Mouse (Mus musculus): ENCODE results near the gene Ebf1. TPM values are rescaled to one million over a fixed set of nuclear protein-coding genes. Genes with fewer than 3 reads are reported as not detected.

Gene Ebf1
- polyA plus RNA-seq, 1 experiment from 2014 or later: 13.3 TPM

DNA sequence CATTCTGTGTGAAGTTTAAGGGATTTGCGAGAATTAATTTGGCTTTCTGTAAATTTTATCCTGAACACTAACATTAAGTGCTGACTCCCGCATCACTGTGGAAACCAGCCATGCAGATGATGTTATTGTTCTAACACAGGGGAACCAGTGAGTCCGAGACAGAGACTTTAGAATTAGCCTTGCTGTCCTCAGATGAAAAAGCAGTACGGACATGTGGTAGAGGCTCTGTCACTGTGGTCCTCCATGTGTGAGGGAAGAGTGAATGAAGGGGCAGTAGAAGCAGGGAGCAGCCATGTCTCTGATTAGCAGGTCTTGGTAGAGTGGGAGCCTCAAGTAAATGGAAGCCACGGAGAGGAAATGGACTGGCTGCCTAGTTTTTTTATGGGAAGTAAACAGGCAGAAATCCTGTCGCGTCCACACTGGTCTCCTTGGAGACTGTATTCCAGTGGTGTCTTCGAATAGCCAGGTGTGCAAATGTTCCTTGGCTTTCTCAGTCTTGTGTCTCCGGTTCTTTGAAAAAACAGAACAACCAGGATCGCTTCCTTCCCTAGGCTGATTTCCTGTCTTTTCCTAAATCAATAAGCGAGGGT lies 84.2 kb downstream of the Ebf1 start:
- WGBS: 57% methylated on average over 11 of the region's 11 CpGs
- ATAC-seq (ENCODE audit: insufficient number of reproducible peaks, insufficient read depth, low FRiP score, low read depth): no peak
- Histone ChIP-seq H3K4me1 (ENCODE audit: control insufficient read depth, insufficient read depth, low read length) (0 out of 2 replicates have a peak, but pooled peaks cover 10% of the 10 kb centered on the region), H3K4me2 (replicated peaks; ENCODE audit: low read depth, low read length) (no peak overlapping the region), H3K9ac (replicated peaks; ENCODE audit: low read depth, low read length) (no peak overlapping the region), H3K27me3 (ENCODE audit: control insufficient read depth, insufficient read depth, low read length) (no peaks in the 10 kb centered on the region), H3K36me3 (ENCODE audit: control insufficient read depth, insufficient read depth, low read length) (no peaks in the 10 kb centered on the region), H3K27ac (ENCODE audit: low read length) (no peak overlapping the region), H3K4me3 (ENCODE audit: low read depth, low read length) (no peak overlapping the region), H3K9me3 (ENCODE audit: control insufficient read depth, low read depth, low read length) (no peaks in the 10 kb centered on the region)

DNA sequence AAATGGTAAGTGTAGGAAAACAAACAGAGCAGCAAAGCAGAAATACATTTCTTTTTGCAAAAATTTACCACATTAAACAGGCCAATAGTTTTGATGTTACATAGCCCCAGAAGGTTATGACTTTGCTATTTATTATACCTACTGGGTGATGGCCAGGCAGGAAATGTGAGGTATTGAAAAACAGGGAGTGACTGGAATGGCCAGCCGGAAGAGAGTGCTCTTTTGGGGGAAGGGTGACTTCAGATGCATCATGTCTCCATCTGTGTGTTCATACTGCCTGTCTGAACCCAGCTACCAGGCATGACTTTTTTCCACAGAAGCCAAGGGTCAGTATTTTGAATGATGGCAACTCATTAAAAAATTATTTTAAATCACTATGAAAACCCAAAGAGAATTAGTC lies 84.7 kb downstream of the Ebf1 start:
- Histone ChIP-seq H3K36me3 (ENCODE audit: control insufficient read depth, insufficient read depth, low read length) (no peaks in the 10 kb centered on the region), H3K4me2 (replicated peaks; ENCODE audit: low read depth, low read length) (no peak overlapping the region), H3K27me3 (ENCODE audit: control insufficient read depth, insufficient read depth, low read length) (no peaks in the 10 kb centered on the region), H3K9me3 (ENCODE audit: control insufficient read depth, low read depth, low read length) (no peaks in the 10 kb centered on the region), H3K27ac (ENCODE audit: low read length) (no peak overlapping the region), H3K4me1 (ENCODE audit: control insufficient read depth, insufficient read depth, low read length) (0 out of 2 replicates have a peak, but pooled peaks cover 7% of the 10 kb centered on the region), H3K9ac (replicated peaks; ENCODE audit: low read depth, low read length) (no peak overlapping the region), H3K4me3 (ENCODE audit: low read depth, low read length) (no peak overlapping the region)
- no peak for ATAC-seq (ENCODE audit: insufficient number of reproducible peaks, insufficient read depth, low FRiP score, low read depth)
- WGBS: 52% methylated on average over 1 of the region's 1 CpGs

DNA sequence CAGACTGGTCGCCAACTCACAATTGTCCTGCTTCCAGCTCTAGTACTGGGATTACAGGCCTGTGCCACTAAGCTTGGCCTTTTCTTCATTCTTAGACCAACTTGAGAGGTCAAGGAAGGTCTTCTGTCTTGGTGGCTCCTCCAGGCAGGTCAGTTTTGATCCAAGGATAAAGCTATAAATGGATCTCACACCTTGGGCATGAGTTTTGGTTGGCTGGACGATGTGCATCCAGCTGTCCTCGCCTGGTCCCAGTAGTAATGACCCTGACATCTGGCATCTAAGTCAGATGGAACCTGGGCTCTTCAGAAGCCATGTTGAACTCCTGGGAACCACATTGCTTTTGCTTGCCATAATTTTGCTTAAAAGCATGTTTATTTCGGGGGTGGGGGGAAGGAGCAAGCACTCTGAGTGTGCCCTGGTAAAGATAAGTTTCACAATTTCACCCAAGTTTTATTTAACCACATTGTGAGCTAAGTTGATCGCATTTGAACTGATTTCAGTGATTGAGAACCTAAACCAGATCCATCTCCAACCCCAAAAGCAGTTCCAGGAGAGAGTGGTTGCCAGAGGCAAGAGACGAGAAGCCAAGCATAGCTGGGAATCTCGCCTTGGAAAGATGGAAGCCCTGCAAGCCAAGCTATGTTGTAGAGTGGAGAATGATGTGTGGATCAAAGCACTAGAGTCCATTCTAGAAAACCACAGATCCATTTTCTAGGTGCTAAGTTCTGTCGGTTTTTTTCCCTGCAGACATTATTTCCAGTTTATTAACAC lies 85.8 kb downstream of the Ebf1 start:
- peaks cover 11% of the 10 kb centered on the region; the same call in 1 of the 2 replicates for H3K4me1 ChIP-seq (ENCODE audit: control insufficient read depth, insufficient read depth, low read length)
- no peak overlapping the region for H3K4me2 ChIP-seq (replicated peaks; ENCODE audit: low read depth, low read length)
- ATAC-seq (ENCODE audit: insufficient number of reproducible peaks, insufficient read depth, low FRiP score, low read depth): no peak
- no peak overlapping the region for H3K4me3 ChIP-seq (ENCODE audit: low read depth, low read length)
- no peak overlapping the region for H3K27ac ChIP-seq (ENCODE audit: low read length)
- WGBS: 91% methylated on average over 8 of the region's 8 CpGs
- H3K9ac ChIP-seq (replicated peaks; ENCODE audit: low read depth, low read length): no peak overlapping the region
- no peaks in the 10 kb centered on the region for H3K9me3 ChIP-seq (ENCODE audit: control insufficient read depth, low read depth, low read length)
- H3K27me3 ChIP-seq (ENCODE audit: control insufficient read depth, insufficient read depth, low read length): no peaks in the 10 kb centered on the region
- H3K36me3 ChIP-seq (ENCODE audit: control insufficient read depth, insufficient read depth, low read length): no peaks in the 10 kb centered on the region

DNA sequence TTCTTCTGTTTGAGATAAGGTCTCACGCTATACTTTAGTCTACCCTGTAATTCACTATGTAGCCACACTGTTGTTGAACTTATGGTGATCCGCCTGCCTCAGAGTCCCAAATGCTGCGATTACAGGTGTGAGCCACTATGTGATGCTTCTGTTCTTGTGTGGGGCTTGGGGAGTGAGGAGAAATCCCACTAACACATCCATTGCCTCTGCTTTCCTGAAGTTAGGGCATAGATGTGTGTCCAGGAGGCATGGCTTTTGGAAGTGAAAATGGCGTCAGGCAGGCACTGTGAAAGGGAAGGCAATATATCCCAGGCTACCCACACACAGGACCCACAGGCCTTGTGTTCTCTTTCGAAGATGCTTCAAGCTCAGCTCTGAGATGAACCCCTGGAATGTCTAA lies 86.8 kb downstream of the Ebf1 start:
- no peak overlapping the region for H3K4me3 ChIP-seq (ENCODE audit: low read depth, low read length)
- H3K9ac ChIP-seq (replicated peaks; ENCODE audit: low read depth, low read length): no peak overlapping the region
- H3K36me3 ChIP-seq (ENCODE audit: control insufficient read depth, insufficient read depth, low read length): no peaks in the 10 kb centered on the region
- peaks cover 12% of the 10 kb centered on the region; the same call in 1 of the 2 replicates for H3K4me1 ChIP-seq (ENCODE audit: control insufficient read depth, insufficient read depth, low read length)
- no peak overlapping the region for H3K4me2 ChIP-seq (replicated peaks; ENCODE audit: low read depth, low read length)
- no peak for ATAC-seq (ENCODE audit: insufficient number of reproducible peaks, insufficient read depth, low FRiP score, low read depth)
- H3K27ac ChIP-seq (ENCODE audit: low read length): no peak overlapping the region
- H3K27me3 ChIP-seq (ENCODE audit: control insufficient read depth, insufficient read depth, low read length): no peaks in the 10 kb centered on the region
- no peaks in the 10 kb centered on the region for H3K9me3 ChIP-seq (ENCODE audit: control insufficient read depth, low read depth, low read length)
- WGBS: 95% methylated on average over 5 of the region's 5 CpGs

DNA sequence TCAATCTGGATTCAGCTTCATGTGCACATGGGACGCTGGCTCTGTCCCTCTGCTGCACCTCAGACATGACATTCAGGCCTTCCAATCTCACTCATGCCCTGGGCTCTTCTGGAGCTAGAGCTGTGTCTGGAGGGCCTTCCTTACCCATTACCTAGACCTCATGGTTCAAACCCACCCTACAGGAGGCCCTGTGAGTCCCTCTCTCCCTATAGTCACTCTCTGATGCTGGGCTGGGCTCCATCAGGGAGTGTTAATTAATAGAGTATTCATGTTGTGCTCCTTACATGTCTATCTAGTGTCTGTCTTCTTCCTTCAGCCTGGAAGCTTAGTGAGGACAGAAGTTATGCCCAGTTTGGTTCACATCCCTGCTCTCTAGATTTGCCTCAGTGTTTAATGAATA lies 88.7 kb downstream of the Ebf1 start:
- Histone ChIP-seq H3K9ac (replicated peaks; ENCODE audit: low read depth, low read length) (no peak overlapping the region), H3K9me3 (ENCODE audit: control insufficient read depth, low read depth, low read length) (no peaks in the 10 kb centered on the region), H3K4me2 (replicated peaks; ENCODE audit: low read depth, low read length) (no peak overlapping the region), H3K4me3 (ENCODE audit: low read depth, low read length) (no peak overlapping the region), H3K36me3 (ENCODE audit: control insufficient read depth, insufficient read depth, low read length) (no peaks in the 10 kb centered on the region), H3K4me1 (ENCODE audit: control insufficient read depth, insufficient read depth, low read length) (peaks cover 7% of the 10 kb centered on the region; the same call in 1 of the 2 replicates), H3K27me3 (ENCODE audit: control insufficient read depth, insufficient read depth, low read length) (no peaks in the 10 kb centered on the region), H3K27ac (ENCODE audit: low read length) (no peak overlapping the region)
- no peak for ATAC-seq (ENCODE audit: insufficient number of reproducible peaks, insufficient read depth, low FRiP score, low read depth)
- WGBS: 89% methylated on average over 1 of the region's 1 CpGs

DNA sequence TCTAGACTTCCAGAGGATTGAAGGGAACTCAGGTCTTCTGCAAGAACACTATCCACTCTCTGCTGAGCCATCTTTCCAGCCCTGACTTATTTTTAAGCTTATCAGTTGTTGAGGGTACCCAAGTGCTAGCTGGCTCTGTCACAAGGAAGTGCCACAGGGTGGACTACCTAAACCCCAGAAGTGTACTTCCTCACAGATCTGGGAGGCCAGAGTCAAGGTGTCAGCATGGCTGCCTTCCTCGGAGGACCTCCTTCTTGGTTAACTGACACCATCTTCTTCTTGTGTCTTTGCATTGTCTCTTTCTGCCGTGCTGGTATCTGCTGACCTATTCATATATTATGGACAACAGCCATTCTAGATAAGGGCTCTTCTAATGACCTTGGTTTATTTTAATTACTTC lies 89.3 kb downstream of the Ebf1 start:
- no peaks in the 10 kb centered on the region for H3K9me3 ChIP-seq (ENCODE audit: control insufficient read depth, low read depth, low read length)
- no peaks in the 10 kb centered on the region for H3K36me3 ChIP-seq (ENCODE audit: control insufficient read depth, insufficient read depth, low read length)
- no peak overlapping the region for H3K4me2 ChIP-seq (replicated peaks; ENCODE audit: low read depth, low read length)
- no peak overlapping the region for H3K27ac ChIP-seq (ENCODE audit: low read length)
- no peak for ATAC-seq (ENCODE audit: insufficient number of reproducible peaks, insufficient read depth, low FRiP score, low read depth)
- no peak overlapping the region for H3K4me3 ChIP-seq (ENCODE audit: low read depth, low read length)
- no peaks in the 10 kb centered on the region for H3K27me3 ChIP-seq (ENCODE audit: control insufficient read depth, insufficient read depth, low read length)
- H3K4me1 ChIP-seq (ENCODE audit: control insufficient read depth, insufficient read depth, low read length): peaks cover 7% of the 10 kb centered on the region; the same call in 1 of the 2 replicates
- H3K9ac ChIP-seq (replicated peaks; ENCODE audit: low read depth, low read length): no peak overlapping the region
- 74% methylated on average over 2 of the region's 2 CpGs for WGBS

DNA sequence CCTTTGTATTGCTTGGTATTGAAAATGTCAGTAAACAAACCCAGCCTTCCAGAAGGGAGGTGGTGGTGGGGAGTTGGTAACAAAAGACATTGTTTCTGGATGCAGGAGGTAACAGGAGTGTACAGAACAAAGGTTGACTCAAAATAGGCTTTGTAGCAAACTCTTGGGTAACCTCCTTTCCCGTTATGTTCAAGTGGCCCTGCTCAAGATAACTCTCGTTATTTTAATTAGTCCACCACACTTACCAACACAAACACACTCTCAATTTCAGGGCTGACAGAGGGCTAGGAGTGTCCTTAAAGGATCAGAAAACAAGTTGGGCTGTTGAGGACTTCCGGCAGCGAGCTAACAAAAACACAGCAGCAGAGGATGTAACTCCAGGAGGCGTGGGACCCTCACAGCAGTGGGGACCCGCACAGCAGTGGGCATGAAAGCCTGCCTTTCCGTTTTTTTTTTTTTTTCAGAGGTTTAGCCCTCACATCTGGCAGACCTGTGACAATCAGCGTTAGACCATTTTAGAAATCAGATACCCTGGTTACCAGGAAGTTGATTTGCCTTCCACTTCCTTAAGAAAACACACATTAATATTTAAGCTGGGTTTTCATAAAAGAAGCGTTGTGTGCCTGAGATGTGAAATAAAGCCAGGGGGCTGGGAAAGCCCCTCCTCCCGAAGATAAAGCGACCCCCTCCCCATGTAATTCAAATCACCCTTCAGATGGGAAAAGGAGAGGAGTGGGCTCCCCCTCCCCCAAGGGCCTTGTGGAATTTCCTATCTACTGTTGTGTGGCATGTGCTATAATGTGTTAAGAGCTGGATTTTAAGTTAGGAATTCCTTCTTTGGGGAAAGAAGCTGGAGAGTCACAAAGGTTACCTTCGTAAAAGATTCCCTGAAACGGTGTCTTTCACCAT lies 90.5 kb downstream of the Ebf1 start:
- no peak overlapping the region; the same call in 1 of the 2 replicates for H3K4me2 ChIP-seq (replicated peaks; ENCODE audit: low read depth, low read length)
- no peak overlapping the region for H3K9ac ChIP-seq (replicated peaks; ENCODE audit: low read depth, low read length)
- H3K4me3 ChIP-seq (ENCODE audit: low read depth, low read length): no peak overlapping the region
- H3K36me3 ChIP-seq (ENCODE audit: control insufficient read depth, insufficient read depth, low read length): no peaks in the 10 kb centered on the region
- no peak overlapping the region for H3K27ac ChIP-seq (ENCODE audit: low read length)
- 16% methylated on average over 13 of the region's 13 CpGs for WGBS
- H3K9me3 ChIP-seq (ENCODE audit: control insufficient read depth, low read depth, low read length): no peaks in the 10 kb centered on the region
- ATAC-seq (ENCODE audit: insufficient number of reproducible peaks, insufficient read depth, low FRiP score, low read depth): no peak
- H3K4me1 ChIP-seq (ENCODE audit: control insufficient read depth, insufficient read depth, low read length): peaks cover 7% of the 10 kb centered on the region; the same call in 1 of the 2 replicates
- no peaks in the 10 kb centered on the region for H3K27me3 ChIP-seq (ENCODE audit: control insufficient read depth, insufficient read depth, low read length)

DNA sequence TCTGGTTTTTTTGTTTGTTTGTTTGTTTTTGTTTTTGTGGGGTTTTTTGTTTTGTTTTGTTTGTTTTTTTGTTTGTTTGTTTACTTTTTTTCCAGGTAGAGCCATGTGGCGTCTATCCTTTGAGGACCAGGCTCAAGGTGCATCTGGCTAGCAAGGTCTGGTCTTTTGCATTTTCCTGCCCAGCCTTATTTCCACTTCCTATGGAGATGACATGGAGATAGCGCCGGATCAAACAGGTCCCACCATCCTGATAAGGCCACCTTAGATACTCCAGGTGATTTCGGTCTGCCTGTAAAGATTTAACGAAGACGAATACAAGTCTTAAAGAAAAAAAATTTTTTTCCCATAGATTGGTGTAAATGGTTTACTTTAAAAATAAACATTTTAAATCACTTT lies 91.2 kb downstream of the Ebf1 start:
- H3K4me1 ChIP-seq (ENCODE audit: control insufficient read depth, insufficient read depth, low read length): peaks cover 7% of the 10 kb centered on the region; the same call in 1 of the 2 replicates
- H3K4me2 ChIP-seq (replicated peaks; ENCODE audit: low read depth, low read length): no peak overlapping the region
- H3K27me3 ChIP-seq (ENCODE audit: control insufficient read depth, insufficient read depth, low read length): no peaks in the 10 kb centered on the region
- no peaks in the 10 kb centered on the region for H3K9me3 ChIP-seq (ENCODE audit: control insufficient read depth, low read depth, low read length)
- no peak for ATAC-seq (ENCODE audit: insufficient number of reproducible peaks, insufficient read depth, low FRiP score, low read depth)
- whole genome bisulfite sequencing: 59% methylated on average over 6 of the region's 6 CpGs
- no peaks in the 10 kb centered on the region for H3K36me3 ChIP-seq (ENCODE audit: control insufficient read depth, insufficient read depth, low read length)
- no peak overlapping the region for H3K4me3 ChIP-seq (ENCODE audit: low read depth, low read length)
- H3K9ac ChIP-seq (replicated peaks; ENCODE audit: low read depth, low read length): no peak overlapping the region
- H3K27ac ChIP-seq (ENCODE audit: low read length): no peak overlapping the region
